Mouse (Mus musculus) cerebellum, adult 2 months (tissue): Measurements from ENCODE around the gene Rps12-ps3.

Source experiments
- CTCF ChIP-seq: fragments of 200-500 bp; IDR thresholded peaks from 2 replicates; pipeline ENCODE4 v1.5.1; 2011; ENCODE audit warnings: low read depth, mild to moderate bottlenecking, control low read depth, low read length, moderate library complexity, borderline replicate concordance; ENCODE audit not compliant: insufficient read depth
- POLR2A ChIP-seq: fragments of 200-500 bp; IDR thresholded peaks from 2 replicates; pipeline ENCODE4 v1.6.1; 2011; ENCODE audit warnings: low read length, control low read depth, borderline replicate concordance; ENCODE audit not compliant: insufficient read depth

DNA sequence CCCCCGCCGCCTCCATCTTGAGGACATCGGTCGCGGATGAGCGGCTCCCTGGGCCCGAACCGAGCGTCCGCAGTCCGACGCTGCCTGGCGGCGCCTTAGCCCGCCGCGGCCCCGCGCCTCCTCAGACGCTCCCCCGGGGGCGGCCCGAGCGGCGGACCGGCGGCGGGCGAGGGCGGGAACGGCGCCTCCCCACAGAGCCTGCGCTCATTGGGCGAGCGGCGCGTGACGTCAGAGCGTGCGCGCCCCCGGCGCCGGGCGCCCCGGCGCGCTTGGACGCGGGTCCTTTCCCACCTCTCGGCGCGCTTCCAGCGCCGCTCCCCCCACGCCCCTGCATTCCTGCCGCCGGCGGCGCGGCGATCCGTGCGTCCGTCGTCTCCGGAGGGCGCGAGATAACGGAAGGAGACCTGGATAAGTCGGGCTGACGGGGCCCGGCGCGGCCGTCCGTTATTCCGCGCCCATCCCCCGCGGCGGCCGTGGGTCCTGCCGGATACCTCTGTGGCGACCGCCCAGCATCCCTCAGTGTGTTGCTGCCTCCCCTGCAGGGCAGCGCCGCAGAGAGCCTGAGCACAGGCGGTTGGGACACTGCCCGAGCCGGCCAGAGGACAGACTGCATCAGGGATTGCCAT, 23.7 kb downstream of the Rps12-ps3 start, which contains the start of gene Pdzd8:
- TF ChIP-seq POLR2A, result peak; percentile 62
- TF ChIP-seq CTCF, result no peak
